Mouse (Mus musculus): ENCODE results near the gene Emid1. TPM values are rescaled to one million over a fixed set of nuclear protein-coding genes. Genes with fewer than 3 reads are reported as not detected.

The Emid1 gene
- total RNA-seq, 4 experiments from 2014 or later, result 4.0 to 7.2 (median 5.3) TPM

DNA sequence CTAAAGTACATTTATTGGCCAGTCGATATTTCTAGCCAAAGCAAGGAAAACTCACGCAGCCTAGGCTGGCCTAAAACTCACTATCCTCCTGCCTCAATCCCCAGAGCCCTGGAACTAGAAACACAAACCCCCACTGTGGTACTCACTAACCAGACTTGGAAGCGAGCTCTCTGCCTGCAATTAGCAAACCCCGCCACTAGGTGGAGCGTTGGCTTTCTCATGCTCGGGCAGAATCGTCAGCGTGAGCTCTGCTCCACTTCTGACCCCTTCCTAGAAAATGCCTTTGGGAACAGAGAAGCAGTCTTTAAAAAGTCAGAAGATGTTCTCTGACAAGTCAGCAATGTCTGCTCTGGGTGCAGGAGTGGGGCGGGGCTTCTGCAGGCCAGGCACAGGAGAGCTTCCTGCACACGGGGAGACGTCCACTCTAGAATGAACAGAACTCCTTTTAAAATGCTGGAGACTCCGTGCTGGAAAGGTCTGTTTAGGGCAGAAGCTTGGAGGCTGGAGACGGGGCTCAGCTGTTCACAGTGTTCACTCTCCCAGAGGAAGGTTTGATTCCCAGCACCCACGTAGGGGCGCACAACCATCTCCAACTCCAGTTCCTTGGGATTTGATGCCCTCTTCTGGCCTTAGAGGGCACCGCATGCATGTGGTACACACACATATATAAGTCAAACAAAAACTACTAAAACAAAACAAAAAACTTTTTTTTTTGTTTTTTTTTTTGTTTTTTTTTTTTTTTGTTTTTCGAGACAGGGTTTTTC lies 8.8 kb upstream of the Emid1 start:
- no peak for DNase-seq (ENCODE audit: low spot score in 2 of 2)

DNA sequence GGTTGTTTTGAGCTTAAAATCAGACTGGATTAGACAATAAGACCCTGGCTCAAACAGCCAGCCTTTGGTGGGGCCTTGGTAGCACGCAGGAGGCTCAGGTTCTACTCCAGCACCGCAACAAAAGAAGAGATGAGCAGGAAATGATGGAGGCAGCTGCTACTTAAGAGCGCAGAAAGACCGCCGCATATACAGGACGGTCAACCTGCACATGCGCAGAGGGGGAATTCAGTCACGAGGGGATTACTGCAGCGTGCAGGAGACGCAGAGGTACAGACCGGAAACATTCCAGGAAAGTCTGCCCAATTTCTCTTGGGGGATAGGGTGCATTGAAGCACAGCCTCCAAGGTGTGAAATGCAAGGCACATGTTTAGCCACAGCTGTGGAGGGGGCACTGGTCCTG lies 6.0 kb upstream of the Emid1 start:
- no peak for DNase-seq (ENCODE audit: low spot score in 2 of 2)

DNA sequence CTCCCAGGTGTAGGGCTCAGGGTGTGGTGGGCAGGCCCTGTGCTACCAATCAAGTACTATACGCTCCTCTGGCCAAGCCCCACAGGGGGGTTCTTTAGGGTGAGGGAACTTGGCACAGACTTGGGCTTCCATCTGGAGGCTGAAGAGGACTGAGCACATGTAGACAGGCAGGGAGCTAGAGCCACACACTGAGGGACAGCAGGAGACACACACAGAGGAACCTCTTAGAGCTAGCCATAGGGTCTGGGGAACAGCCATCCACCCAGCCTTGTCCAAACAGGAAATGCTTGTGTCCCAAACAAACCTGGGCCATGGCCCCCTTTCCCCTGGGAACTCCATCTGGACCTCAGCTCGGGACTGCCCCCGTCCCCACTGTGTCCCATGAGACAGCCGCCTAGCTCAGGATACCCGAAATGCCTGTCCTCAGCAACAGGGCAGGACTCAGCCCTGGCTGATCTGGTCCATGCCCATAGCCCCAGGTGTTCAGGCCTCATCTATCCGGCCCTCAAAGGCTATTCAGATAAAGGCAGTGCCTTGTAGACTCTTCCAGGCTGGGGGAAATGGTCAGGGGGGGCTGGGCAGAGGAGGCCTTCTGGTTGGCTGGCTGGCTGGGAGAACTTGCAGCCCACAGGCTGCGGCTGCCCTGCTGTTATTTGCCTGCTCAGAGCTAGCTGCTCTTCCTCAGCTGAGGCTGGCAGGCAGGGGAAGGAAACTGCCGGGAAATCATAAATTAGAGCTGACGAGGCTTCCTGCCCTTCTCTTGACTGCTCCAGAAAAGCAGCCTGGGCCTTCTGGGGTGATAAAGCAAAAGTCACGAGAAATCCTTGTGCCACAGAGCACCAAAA lies 3.1 kb upstream of the Emid1 start:
- no peak for DNase-seq (ENCODE audit: low spot score in 2 of 2)

DNA sequence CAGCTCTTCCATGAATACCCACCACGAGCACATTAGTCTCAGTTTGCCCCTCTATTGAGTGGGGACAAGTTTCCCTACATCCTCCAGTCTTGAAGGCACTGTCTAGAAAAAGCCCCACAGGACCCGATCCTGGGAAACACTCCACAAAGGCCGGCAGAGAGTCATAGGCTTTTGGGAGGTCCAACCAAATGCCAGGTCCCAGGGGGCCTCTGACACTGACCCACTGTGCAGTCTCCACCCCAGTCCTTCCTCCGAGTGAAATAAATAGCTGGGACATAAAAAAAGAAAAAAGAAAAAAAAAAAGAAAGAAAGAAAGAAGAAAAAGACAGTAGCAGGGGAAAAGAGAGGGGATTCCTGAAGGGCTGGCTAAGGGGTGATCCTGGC lies 818 bp downstream of the Emid1 start:
- no peak for DNase-seq (ENCODE audit: low spot score in 2 of 2)

DNA sequence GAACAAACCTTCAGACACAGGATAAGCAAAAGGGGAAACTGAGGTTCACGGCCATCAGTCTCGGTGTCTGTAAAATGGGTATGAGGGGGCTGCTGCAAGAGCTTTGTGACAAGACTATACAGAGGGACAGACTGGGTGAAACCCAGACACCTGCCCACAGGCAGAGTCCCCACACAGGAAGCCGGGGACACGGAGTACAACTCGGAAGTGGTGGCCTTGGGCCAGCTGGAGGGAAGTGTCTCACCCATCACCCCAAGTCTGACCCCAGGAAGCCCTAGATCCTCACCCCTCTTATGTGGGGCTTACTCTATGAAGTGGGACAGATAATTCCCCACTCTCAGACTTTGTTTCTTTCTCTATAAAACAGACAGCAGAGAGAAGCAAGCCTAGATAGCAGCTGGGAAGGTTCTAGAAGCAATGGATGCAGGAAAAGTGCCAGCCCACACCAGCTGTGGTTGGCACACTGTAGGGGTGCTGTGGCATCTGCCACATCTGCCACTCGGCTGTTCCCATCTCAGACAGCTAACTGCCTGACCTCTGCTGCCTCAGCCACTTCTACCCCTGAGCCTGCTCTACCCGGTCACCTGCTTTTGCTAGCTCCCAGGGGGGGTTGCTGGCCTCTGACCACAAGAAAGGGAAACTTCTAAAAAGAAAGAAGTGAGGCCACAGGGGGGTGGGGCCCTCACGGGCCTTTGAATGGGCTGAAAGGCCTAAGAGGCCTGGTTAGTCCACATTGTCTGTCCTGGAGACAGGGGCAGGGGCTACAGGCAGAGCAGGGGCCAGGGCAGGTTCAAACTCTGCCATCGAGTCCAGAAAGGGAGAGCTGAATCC lies 1.4 kb downstream of the Emid1 start:
- no peak for DNase-seq (ENCODE audit: low spot score in 2 of 2)

DNA sequence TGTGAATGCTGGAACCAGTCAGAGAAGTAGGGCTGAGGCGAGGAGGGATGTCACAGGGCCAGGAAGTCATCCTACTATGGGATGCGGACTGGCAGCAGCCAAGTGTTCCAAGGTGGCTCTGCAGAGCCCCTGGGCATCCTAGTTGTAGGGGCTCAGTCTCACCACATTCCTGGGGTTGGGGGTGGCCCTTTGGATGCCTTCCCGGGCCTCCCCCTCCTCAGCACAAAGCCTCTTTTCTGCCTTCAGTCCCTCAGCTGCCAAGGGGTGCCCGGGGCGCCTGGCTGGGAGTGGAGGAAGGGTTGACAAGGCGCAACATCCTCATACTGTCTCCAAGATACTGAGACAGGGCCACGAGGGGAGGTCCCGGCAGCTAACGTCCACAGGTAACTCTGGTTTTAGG lies 2.1 kb downstream of the Emid1 start:
- DNase-seq (ENCODE audit: low spot score in 2 of 2), result no peak

DNA sequence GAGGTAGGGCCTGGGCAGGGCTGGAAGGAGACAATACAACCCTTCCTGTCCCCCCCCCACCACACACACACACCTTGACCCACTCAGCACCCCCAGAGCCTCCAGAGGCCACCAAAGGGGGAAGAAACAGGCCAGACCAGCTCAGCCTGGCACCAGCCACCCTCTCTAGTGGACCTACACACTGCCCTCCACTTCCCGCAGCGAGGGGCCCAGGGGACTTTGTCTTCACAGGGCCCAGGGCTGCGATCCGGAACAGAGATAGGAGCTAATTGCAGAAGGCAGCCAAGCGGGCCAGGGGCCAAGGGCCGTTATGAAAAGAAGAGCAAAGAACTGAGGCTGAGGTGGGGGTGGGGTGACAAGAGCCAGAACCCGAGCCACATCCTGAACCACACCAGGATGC lies 2.8 kb downstream of the Emid1 start:
- no peak for DNase-seq (ENCODE audit: low spot score in 2 of 2)

DNA sequence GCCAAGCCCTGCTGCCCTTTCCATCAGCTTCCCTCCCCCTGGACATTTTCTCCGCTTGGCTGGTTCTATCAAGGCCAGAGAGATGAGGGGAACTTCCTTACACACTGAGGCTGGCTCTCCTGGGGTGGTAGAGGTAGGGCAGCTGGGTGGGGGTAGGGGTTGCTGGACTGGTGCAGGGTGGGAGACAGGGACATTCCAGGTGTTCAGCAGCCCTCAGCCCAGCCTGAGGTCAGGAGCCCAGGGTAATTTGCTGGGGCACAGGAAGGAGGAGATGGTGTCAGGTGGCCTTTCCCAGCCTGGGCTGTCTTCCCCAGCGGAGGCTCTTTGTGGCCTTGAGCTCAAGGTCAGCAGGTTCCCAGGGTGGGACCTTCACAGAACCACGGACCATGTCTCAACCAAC lies 6.5 kb downstream of the Emid1 start:
- no peak for DNase-seq (ENCODE audit: low spot score in 2 of 2)

DNA sequence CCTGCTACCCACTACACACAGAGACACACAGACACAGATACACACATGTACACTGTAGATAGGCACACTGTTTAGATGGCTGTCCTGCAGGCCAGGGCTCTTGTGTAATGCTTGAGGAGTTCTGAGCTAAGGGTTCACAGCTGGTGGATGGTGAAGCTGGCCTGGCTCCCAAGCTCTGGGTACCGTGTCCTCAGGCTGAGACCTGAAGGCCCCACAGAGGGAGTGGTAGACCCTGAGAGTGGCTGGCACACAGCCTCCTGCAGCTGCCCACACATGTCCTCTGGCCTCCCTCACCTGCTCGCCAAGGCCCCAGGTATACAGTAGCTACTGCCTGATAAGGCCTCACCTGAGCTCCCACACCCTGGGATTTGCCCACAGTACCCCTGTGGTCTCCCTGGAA lies 10.1 kb downstream of the Emid1 start:
- no peak for DNase-seq (ENCODE audit: low spot score in 2 of 2)

DNA sequence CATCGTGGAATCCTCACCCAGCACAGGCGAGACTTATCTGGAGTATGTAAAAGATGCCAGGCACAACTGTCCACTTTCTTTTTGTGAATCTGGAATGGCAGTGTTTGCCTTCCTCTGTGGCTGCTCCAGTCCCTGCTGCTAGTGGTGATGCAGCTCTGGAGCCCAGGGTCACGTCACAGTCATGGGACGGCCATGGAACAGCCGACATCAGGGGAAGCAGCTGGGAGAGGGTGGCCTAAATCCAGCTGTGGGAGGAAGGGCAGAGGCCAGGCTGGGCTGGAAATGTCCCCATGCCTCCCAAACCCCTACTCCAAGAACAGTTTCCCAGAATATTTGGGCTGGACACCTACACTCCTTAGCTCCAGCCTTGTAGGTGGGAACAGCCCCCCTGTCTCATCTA lies 10.8 kb downstream of the Emid1 start:
- DNase-seq (ENCODE audit: low spot score in 2 of 2), result no peak

DNA sequence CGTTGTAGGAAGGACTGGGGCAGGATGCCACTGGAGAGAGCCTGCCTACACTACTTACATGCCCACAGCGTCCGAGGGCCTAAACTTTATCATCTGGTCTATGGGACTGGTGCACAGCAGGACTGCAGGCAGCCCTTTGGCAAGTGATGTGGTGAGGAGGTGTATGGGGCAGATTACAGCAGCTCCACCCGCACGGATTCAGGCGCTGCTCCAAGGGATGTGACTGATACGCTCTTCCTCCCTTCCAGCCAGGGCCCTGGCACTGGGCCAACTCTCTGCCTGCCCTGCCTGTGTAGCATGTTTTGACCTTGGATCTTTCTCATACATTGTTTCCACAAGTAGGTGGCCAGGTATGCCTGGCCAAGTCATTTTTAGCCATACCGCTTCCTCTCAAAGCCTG lies 11.4 kb downstream of the Emid1 start:
- DNase-seq (ENCODE audit: low spot score in 2 of 2), result peak in 1 of 2 experiments; percentile 41

DNA sequence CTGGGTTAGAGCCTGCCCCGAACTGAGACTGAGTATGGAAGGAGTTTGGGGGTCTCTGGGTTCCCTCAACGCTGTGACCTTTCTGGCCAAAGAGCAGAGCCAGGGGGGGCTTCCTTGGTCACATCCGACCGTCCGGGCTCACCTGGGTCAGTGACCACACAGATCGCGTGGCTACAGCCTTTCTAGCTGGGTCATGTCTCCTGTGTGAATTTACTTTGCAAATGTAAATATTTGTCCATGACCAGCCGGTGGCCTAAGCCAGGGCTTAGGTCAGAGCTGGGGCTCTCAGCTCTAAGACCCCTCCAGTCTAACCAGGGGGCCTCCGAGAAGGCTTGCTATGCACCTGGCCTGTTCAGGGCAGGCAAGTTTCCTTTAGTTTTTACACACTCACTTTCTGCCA lies 12.7 kb downstream of the Emid1 start:
- DNase-seq (ENCODE audit: low spot score in 2 of 2), result no peak

DNA sequence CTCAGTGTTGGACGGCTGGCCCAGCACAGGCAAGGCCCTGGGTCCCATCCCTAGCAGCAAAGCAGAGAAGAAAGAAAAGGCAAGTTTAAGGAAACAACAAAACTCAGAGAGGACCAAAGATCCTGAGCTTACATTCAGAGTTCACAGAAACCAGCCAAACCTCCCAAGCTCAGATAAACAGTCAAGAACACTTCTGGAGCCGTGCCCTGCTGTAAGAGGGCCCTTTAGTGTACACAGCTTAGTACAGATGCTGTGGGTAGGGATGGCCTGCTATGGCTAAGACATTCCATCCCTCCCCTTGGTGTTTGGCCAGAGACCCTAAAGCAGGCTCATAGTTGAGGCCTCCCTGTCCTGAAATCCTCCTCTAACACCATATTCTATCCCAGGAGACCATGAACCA lies 13.4 kb downstream of the Emid1 start:
- DNase-seq (ENCODE audit: low spot score in 2 of 2), result no peak

DNA sequence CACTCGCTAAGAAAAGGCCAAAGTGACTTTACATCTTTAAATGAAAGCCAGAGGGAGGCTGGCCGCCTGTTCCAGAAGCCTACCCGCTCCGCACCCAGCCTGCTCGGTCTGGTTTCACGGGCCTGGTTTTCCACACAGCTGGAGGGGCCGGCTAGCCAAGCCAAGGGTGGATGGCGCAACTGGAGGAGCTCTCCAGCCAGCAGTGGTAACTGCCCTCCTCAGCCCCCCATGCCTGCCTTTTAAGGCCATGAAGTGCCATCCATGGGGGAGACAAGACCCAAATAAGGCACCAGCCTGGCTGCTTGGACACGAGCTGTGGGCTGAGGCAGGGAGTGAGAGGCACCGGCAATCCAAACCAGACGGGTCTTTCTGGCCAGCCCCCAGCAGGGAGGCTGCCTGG lies 16.1 kb downstream of the Emid1 start:
- DNase-seq (ENCODE audit: low spot score in 2 of 2), result no peak

DNA sequence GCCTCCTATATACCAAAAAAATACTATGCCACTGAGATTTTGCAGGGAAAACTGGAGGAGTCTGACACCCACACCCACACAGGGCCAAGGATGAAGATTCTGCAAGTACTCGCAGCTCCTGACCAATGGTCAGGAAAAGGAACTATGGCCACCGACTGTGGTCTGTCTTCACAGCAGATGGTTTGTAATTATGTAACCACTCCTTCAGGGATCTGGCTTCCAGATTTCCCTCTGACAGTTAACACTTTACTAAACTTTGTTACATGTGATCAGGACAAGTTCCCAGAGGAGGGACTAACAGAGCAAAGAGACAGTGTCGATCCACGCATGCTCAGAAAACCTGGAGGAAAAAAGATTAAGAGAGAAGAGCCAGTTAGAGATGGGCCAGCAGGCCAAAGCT lies 19.3 kb downstream of the Emid1 start:
- DNase-seq (ENCODE audit: low spot score in 2 of 2), result no peak

DNA sequence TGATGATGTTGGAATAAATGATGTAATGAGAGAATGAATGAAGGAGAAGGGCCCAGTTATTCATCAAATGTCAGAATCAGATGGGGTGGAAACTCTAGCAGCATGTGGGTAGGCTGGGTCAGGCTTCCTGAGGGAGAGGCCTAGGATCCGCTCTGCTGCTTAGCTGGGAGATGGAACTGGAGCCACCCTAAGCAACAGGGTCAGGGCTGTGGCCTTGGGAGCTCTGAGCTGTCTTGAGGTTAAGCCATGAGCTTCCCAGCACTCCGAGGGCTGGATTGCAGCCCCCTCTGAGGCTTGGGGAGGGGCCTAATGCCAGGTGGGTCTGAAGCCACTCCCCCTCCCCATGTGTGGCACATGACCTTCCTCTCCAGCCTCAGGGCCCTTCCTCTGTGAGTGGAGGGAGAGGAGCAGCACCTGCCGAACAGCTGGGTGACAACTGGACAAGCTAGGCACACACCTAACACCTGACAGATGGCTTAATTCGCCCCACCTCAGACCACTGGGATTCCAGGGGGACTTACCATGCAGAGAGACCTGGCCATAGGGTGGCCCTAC lies 21.9 kb downstream of the Emid1 start:
- DNase-seq (ENCODE audit: low spot score in 2 of 2), result no peak

DNA sequence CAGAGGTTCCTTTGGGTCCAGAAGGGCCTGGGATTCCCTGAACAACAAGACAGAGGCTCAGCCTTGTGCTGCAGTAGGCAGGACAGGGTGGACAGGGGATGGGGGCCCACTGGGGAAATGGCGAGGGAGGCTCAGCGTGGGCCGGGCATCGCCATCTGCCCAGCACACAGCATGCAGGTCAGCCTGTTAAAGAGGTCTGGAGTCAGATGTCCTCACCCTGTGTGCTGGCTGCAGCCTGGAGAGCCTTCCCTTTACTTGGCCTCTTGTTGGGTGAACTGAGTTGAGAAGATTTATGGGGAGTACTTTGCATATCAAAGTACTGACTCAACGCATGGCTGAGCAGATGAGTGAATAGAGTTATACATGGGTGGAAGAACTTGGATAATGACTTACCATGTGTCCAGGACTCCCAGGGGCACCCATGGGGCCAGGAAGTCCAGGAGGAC lies 23.0 kb downstream of the Emid1 start:
- no peak for DNase-seq (ENCODE audit: low spot score in 2 of 2)

DNA sequence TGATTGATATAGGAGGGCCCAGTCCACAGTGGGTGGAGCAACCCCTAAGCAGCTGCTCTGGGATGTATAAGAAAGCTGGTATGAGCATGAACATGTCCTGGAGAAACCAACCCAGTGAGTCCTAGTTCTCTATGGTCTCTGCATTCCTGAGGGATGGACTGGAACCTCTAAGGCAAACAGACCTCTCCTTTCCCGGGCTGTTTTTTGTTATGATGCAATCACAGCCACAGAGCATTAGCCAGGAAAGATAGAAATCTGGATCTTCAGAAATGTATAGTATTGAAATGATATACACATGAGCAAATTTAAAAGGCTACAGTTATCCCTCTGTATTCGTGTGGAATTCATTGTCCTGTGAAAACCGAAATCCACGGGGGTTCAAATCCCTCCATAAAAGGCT lies 26.3 kb downstream of the Emid1 start:
- no peak for DNase-seq (ENCODE audit: low spot score in 2 of 2)

DNA sequence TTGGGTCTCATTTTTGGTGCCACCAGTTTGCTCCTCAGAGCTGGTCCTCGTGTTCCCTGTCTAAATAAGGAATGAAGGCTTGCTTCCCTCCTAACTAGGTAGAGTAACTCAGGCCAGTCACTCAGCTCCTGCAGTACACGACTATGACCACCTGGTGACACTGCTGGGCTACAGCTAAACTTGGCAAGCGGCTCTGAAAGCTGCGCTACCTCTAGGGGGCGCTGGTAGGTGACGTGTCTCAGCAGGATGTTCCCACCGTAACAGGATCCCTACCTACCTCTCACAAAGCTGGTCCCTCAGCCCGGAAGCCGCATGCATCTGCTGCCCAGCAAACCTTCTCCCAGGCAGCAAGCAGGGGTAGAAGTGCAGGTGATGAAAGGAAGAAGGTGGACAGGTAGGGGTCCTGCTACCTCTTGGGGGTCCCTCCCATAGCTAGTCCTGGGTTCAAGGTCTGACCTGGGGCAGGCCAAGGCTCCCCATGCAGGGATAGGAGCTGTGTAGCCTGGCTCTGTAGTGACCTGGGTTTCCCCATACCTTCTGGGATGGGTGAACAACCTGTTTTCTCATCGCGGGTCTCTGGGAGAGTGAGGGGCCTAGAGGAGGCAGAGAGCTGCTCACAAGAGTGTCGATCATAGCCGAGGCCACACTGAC lies 37.0 kb downstream of the Emid1 start:
- peak; percentile 66 to 87 for DNase-seq (ENCODE audit: low spot score in 2 of 2)

DNA sequence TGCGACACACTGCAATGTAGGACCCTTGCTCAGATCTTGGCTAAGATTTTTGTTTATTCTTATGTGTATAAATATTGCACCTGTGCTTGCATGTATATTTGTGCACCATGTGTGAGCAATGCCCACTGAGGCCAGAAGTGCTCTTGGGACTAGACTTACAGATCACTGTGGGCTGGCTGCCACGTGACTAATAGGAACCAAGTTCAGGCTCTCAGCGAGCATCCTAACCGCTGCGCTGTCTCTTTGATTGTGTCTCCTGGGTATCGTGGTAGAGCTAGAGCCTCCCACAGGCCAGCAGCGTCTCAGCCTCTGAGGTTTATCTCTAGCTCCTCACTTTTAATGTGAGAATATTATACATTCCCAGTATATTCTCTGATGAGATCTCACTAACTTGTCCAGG lies 38.4 kb downstream of the Emid1 start:
- DNase-seq (ENCODE audit: low spot score in 2 of 2), result no peak

DNA sequence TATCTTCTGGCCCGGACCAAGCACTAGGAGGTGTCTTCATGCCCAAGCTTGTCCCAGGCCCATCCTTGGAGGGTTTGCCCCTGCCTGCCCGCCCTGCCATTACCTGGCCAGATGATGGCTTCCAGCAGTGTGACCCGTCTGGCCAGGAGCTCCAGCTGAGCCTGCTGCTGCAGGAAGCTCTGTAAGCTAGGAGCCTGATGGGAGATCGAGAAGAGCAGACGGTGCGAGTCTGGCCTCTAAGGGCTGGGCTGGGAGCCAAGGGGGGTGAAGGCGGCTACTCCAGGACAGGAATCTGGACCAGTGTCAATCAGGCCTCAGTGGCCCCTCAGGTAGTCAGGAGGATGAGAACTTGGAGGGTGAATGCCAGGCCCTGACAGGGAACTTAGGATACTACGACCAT lies 42.6 kb downstream of the Emid1 start:
- no peak for DNase-seq (ENCODE audit: low spot score in 2 of 2)
